Mouse (Mus musculus): Measurements from ENCODE around the gene Twf1. TPM values are rescaled to one million over a fixed set of nuclear protein-coding genes. Genes with fewer than 3 reads are reported as not detected.

Twf1 gene
- polyA plus RNA-seq, 2 experiments: 13.8 to 24.6 TPM

DNA sequence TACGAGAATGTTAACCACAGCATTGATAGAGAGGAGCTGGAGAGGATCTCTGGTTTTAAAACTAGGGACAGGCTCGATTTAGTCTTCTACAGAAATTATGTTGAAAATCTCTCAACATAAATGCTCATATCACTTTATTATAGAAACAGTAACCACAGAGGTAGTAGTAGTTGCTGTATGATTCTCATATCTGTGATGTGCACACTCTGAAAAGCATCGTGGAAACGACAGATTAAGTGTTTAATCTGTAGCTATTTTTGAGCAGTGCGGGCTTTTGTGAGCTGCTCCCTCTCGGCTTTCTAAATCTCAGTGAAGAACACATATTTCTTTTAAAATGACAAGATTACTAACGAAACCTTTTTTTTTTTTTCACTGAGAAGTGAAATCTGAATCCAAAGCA is 54.2 kb downstream of the Twf1 start:
- TF ChIP-seq EP300 (IDR thresholded peaks at IDR 0.05; ENCODE audit: low read depth) (no peak), CTCF (IDR thresholded peaks at IDR 0.05; ENCODE audit: low read depth) (no peak)
- Histone ChIP-seq H3K4me1 (replicated peaks; ENCODE audit: control insufficient read depth in 2 of 2, insufficient read depth in 2 of 2, low read length in 1 of 2) (no peaks in the 10 kb centered on the region), H3K36me3 (replicated peaks; ENCODE audit: control insufficient read depth, insufficient read depth, low read depth) (no peaks in the 10 kb centered on the region), H3K27ac (no peak overlapping the region), H3K27me3 (ENCODE audit: control insufficient read depth, insufficient read depth, low read length) (no peaks in the 10 kb centered on the region), H3K9ac (replicated peaks) (no peak overlapping the region), H3K9me3 (ENCODE audit: control insufficient read depth, low read length) (no peaks in the 10 kb centered on the region), H3K4me3 (ENCODE audit: insufficient read depth in 1 of 2, low read depth in 2 of 2, low read length in 2 of 2) (no peak overlapping the region), H3K4me2 (ENCODE audit: low read depth) (no peak overlapping the region)
- 48% methylated on average over 7 of the region's 7 CpGs for WGBS (ENCODE audit: insufficient replicate concordance)
- no peak for ATAC-seq (ENCODE audit: insufficient read depth)
- DNase-seq (ENCODE audit: low read depth in 3 of 3, low spot score in 3 of 3): no peak

DNA sequence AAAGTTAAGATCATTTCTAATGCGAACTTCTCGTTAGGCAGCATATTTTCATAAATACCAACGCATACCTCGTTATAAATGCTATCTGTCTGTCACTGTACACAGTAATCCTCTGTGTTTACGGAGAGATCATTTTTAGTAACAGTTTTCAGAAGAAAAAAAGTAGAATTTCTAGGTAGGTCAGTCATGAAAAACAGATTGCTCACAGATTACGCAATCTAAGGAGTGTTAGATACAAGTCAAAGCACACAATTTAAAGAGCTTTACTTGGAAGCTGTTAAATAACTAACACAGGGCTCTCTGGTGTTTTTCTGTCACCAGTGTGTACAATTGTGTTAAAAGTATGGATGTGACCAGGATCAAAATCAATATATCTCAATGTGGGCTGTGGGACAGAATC is 56.7 kb downstream of the Twf1 start:
- no peak for ATAC-seq (ENCODE audit: insufficient read depth)

DNA sequence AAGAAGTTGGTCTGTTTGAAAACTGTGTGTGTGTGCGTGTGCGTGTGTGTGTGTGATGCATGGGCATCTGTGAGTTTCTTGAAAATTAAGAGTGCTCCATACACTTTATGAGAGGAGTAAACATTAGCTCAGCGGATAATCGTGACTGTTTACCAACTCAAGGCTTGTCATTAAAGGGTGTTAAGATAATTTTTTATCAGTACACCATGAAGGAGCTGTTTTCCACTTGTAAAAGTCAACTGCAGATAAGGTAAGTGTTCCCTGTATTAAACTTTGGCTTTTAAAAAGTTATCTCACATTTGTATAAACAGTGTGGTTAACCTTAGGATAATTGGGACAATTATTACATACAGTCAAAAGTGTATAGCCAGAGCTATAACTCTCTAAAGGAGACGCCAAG is 57.4 kb downstream of the Twf1 start:
- Histone ChIP-seq H3K4me3 (ENCODE audit: insufficient read depth in 1 of 2, low read depth in 2 of 2, low read length in 2 of 2) (no peak overlapping the region), H3K9me3 (ENCODE audit: control insufficient read depth, low read length) (no peaks in the 10 kb centered on the region), H3K27me3 (ENCODE audit: control insufficient read depth, insufficient read depth, low read length) (no peaks in the 10 kb centered on the region), H3K4me1 (replicated peaks; ENCODE audit: control insufficient read depth in 2 of 2, insufficient read depth in 2 of 2, low read length in 1 of 2) (no peaks in the 10 kb centered on the region), H3K27ac (no peak overlapping the region), H3K9ac (replicated peaks) (no peak overlapping the region), H3K36me3 (replicated peaks; ENCODE audit: control insufficient read depth, insufficient read depth, low read depth) (no peaks in the 10 kb centered on the region), H3K4me2 (ENCODE audit: low read depth) (no peak overlapping the region)
- DNase-seq (ENCODE audit: low read depth in 3 of 3, low spot score in 3 of 3) (no peak), ATAC-seq (ENCODE audit: insufficient read depth) (no peak)
- 62% methylated on average over 5 of the region's 5 CpGs for WGBS (ENCODE audit: insufficient replicate concordance)
- no peak for TF ChIP-seq EP300 (IDR thresholded peaks at IDR 0.05; ENCODE audit: low read depth)
- no peak for TF ChIP-seq CTCF (IDR thresholded peaks at IDR 0.05; ENCODE audit: low read depth)

More for the DNA sequence above, 56.7 kb downstream of the Twf1 start:
- no peaks in the 10 kb centered on the region for H3K4me1 ChIP-seq (replicated peaks; ENCODE audit: control insufficient read depth in 2 of 2, insufficient read depth in 2 of 2, low read length in 1 of 2)
- WGBS (ENCODE audit: insufficient replicate concordance): 79% methylated on average over 6 of the region's 6 CpGs
- no peaks in the 10 kb centered on the region for H3K27me3 ChIP-seq (ENCODE audit: control insufficient read depth, insufficient read depth, low read length)
- H3K4me3 ChIP-seq (ENCODE audit: insufficient read depth in 1 of 2, low read depth in 2 of 2, low read length in 2 of 2): no peak overlapping the region
- DNase-seq (ENCODE audit: low read depth in 3 of 3, low spot score in 3 of 3): no peak
- no peak overlapping the region for H3K4me2 ChIP-seq (ENCODE audit: low read depth)
- no peak for TF ChIP-seq CTCF (IDR thresholded peaks at IDR 0.05; ENCODE audit: low read depth)
- TF ChIP-seq EP300 (IDR thresholded peaks at IDR 0.05; ENCODE audit: low read depth): no peak
- H3K9ac ChIP-seq (replicated peaks): no peak overlapping the region
- H3K36me3 ChIP-seq (replicated peaks; ENCODE audit: control insufficient read depth, insufficient read depth, low read depth): no peaks in the 10 kb centered on the region
- H3K27ac ChIP-seq: no peak overlapping the region
- H3K9me3 ChIP-seq (ENCODE audit: control insufficient read depth, low read length): no peaks in the 10 kb centered on the region

DNA sequence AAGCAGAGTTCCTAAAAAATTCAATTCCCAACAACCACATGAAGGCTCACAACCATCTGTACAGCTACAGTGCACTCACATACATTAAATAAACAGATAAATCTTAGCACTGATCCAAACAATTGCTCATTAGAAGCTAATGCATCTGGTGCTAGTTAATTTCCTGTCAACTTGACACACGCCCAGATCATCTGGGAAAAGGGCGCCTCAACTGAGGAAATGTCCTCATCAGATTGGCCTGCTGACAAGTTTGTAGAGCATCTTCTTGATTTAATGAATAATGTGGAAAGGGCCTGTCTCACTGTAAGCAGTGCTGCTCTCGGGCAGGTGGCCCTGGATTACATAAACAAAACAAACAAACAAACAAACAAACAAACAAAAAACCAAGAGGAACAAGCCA is 59.2 kb downstream of the Twf1 start:
- Histone ChIP-seq H3K36me3 (replicated peaks; ENCODE audit: control insufficient read depth, insufficient read depth, low read depth) (no peaks in the 10 kb centered on the region), H3K4me2 (ENCODE audit: low read depth) (no peak overlapping the region), H3K9ac (replicated peaks) (no peak overlapping the region), H3K9me3 (ENCODE audit: control insufficient read depth, low read length) (no peaks in the 10 kb centered on the region), H3K27ac (no peak overlapping the region), H3K4me3 (ENCODE audit: insufficient read depth in 1 of 2, low read depth in 2 of 2, low read length in 2 of 2) (no peak overlapping the region), H3K4me1 (replicated peaks; ENCODE audit: control insufficient read depth in 2 of 2, insufficient read depth in 2 of 2, low read length in 1 of 2) (no peaks in the 10 kb centered on the region), H3K27me3 (ENCODE audit: control insufficient read depth, insufficient read depth, low read length) (no peaks in the 10 kb centered on the region)
- 67% methylated on average over 3 of the region's 3 CpGs for WGBS (ENCODE audit: insufficient replicate concordance)
- TF ChIP-seq EP300 (IDR thresholded peaks at IDR 0.05; ENCODE audit: low read depth) (no peak), CTCF (IDR thresholded peaks at IDR 0.05; ENCODE audit: low read depth) (no peak)
- ATAC-seq (ENCODE audit: insufficient read depth) (no peak), DNase-seq (ENCODE audit: low read depth in 3 of 3, low spot score in 3 of 3) (no peak)

Other genes with a start within 250 kb of the Twf1 start
- 0.04 and 0.09 TPM in 2 replicates for gene Adamts20, start 124.5 kb downstream of the Twf1 start, polyA plus RNA-seq (2012; rRNA removed)
- 0.10 TPM in 1 of 2 replicates, not detected in the other for gene Adamts20, start 124.5 kb downstream of the Twf1 start, polyA plus RNA-seq (2014; fragmentation: Nextera tagmentation; extraction: Ambion mirVana)
- gene Pus7l, start 46.3 kb downstream of the Twf1 start, polyA plus RNA-seq (2012; rRNA removed): 2.3 and 2.8 TPM in 2 replicates
- 2.6 and 2.8 TPM in 2 replicates for gene Pus7l, start 46.3 kb downstream of the Twf1 start, polyA plus RNA-seq (2014; fragmentation: Nextera tagmentation; extraction: Ambion mirVana)
- gene Irak4, start 46.2 kb downstream of the Twf1 start, polyA plus RNA-seq (2012; rRNA removed): 0.93 and 1.7 TPM in 2 replicates
- 1.7 and 2.0 TPM in 2 replicates for gene Irak4, start 46.2 kb downstream of the Twf1 start, polyA plus RNA-seq (2014; fragmentation: Nextera tagmentation; extraction: Ambion mirVana)
- gene Tmem117, start 39.3 kb upstream of the Twf1 start, polyA plus RNA-seq (2012; rRNA removed): not detected in 2 replicates
- gene Tmem117, start 39.3 kb upstream of the Twf1 start, polyA plus RNA-seq (2014; fragmentation: Nextera tagmentation; extraction: Ambion mirVana): 0.05 TPM in 1 of 2 replicates, not detected in the other

All from liver, embryonic 14.5 days (tissue).